Mouse (Mus musculus) bone marrow, adult 2 months (tissue): ENCODE data around the gene Glra1. TPM values are rescaled to one million over a fixed set of nuclear protein-coding genes. Genes with fewer than 3 reads are reported as not detected.

Experiments used
- H3K27ac ChIP-seq: fragments of 200-500 bp; 2 replicates; pipeline ENCODE4 v1.5.1; 2012; ENCODE audit warnings: low read depth, mild to moderate bottlenecking, control low read depth, inconsistent platforms, low read length; ENCODE audit not compliant: control insufficient read depth, poor library complexity, insufficient read depth
- H3K4me1 ChIP-seq: fragments of 200-500 bp; 2 replicates; pipeline ENCODE4 v1.6.1; 2011; ENCODE audit warnings: low read length; ENCODE audit not compliant: control insufficient read depth, insufficient read depth
- H3K4me3 ChIP-seq: fragments of 200-500 bp; replicated peaks from 2 replicates; pipeline ENCODE3; 2011; ENCODE audit warnings: mild to moderate bottlenecking, low read depth, low read length, control low read depth; ENCODE audit not compliant: control insufficient read depth
- CTCF ChIP-seq: fragments of 200-500 bp; IDR thresholded peaks from 2 replicates; pipeline ENCODE4 v1.5.1; 2011; ENCODE audit warnings: low read length, control low read depth; ENCODE audit not compliant: control insufficient read depth, insufficient read depth
- POLR2A ChIP-seq: fragments of 200-500 bp; IDR thresholded peaks from 2 replicates; pipeline ENCODE4 v1.6.1; 2011; ENCODE audit warnings: low read depth, mild to moderate bottlenecking, control low read depth, low read length, borderline replicate concordance; ENCODE audit not compliant: control insufficient read depth
- WGBS: fragments of 180-500 bp; shearing (Covaris S2); methylation state at CpG from one replicate; pipeline ENCODE4 v1.1.7; 2018; 5-methylcytosine and 5-hydroxymethylcytosine counted together
- polyA plus RNA-seq: library from polyadenylated mRNA; stranded (reverse); fragments of >200 nt; gene quantifications from 2 replicates; pipeline ENCODE4 v1.2.4, GENCODE M21; 2011; ENCODE audit warnings: low replicate concordance; ENCODE audit not compliant: missing spikeins, insufficient read depth, insufficient read length

Gene Glra1
- polyA plus RNA-seq, 1 experiment: not detected

GRCm38 (mm10) chr11:55501955-55502531 is 106.0 kb downstream of the Glra1 start:
- 81% methylated on average over 8 of the region's 8 CpGs for WGBS
- no peak overlapping the region for H3K4me3 ChIP-seq
- TF ChIP-seq POLR2A (no peak), CTCF (no peak)
- no peak overlapping the region for H3K27ac ChIP-seq
- peaks cover 3% of the 10 kb centered on the region; the same call in 1 of the 2 replicates for H3K4me1 ChIP-seq

- WGBS: 65% methylated on average over 5 of the region's 5 CpGs
- H3K27ac ChIP-seq: no peak overlapping the region
- H3K4me3 ChIP-seq: no peak overlapping the region
- no peak for TF ChIP-seq POLR2A
- TF ChIP-seq CTCF: peak; percentile 70
- no peaks in the 10 kb centered on the region; the same call in 1 of the 2 replicates for H3K4me1 ChIP-seq
Measured at GRCm38 (mm10) chr11:55497885-55498284, 110.1 kb downstream of the Glra1 start.

GRCm38 (mm10) chr11:55496158-55496557 is 111.8 kb downstream of the Glra1 start:
- H3K4me3 ChIP-seq: no peak overlapping the region
- TF ChIP-seq CTCF (no peak), POLR2A (no peak)
- H3K4me1 ChIP-seq: no peaks in the 10 kb centered on the region; the same call in 1 of the 2 replicates
- H3K27ac ChIP-seq: no peak overlapping the region
- WGBS: 94% methylated on average over 6 of the region's 6 CpGs

- 93% methylated on average over 7 of the region's 7 CpGs for WGBS
- TF ChIP-seq POLR2A (no peak), CTCF (no peak)
- Histone ChIP-seq H3K27ac (no peak overlapping the region), H3K4me1 (peaks cover 3% of the 10 kb centered on the region), H3K4me3 (no peak overlapping the region)
Measured at GRCm38 (mm10) chr11:55485443-55485842, 122.6 kb downstream of the Glra1 start.

GRCm38 (mm10) chr11:55473219-55473618 is 134.8 kb downstream of the Glra1 start:
- TF ChIP-seq CTCF (no peak), POLR2A (no peak)
- no peak overlapping the region for H3K27ac ChIP-seq
- H3K4me1 ChIP-seq: peaks cover 2% of the 10 kb centered on the region; the same call in 1 of the 2 replicates
- no peak overlapping the region for H3K4me3 ChIP-seq
- 45% methylated on average over 3 of the region's 3 CpGs for WGBS

- TF ChIP-seq POLR2A (no peak), CTCF (no peak)
- Histone ChIP-seq H3K4me3 (no peak overlapping the region), H3K27ac (no peak overlapping the region), H3K4me1 (peaks cover 3% of the 10 kb centered on the region; the same call in 1 of the 2 replicates)
- WGBS: 59% methylated on average over 7 of the region's 7 CpGs
Measured at GRCm38 (mm10) chr11:55471467-55471866, 136.5 kb downstream of the Glra1 start.

- no peak overlapping the region for H3K27ac ChIP-seq
Measured at GRCm38 (mm10) chr11:55470761-55471160, 137.2 kb downstream of the Glra1 start.

GRCm38 (mm10) chr11:55469923-55470691 is 137.9 kb downstream of the Glra1 start:
- Histone ChIP-seq H3K4me3 (peak overlapping the region; percentile 78), H3K27ac (peak overlapping the region; percentile 48; the same call in 1 of the 2 replicates), H3K4me1 (peaks cover 3% of the 10 kb centered on the region; the same call in 1 of the 2 replicates)
- under 1% methylated on average over 46 of the region's 46 CpGs for WGBS
- no peak for TF ChIP-seq POLR2A
- no peak for TF ChIP-seq CTCF

More at GRCm38 (mm10) chr11:55470761-55471160, 137.2 kb downstream of the Glra1 start:
- 11% methylated on average over 8 of the region's 8 CpGs for WGBS
- Histone ChIP-seq H3K4me1 (peaks cover 3% of the 10 kb centered on the region; the same call in 1 of the 2 replicates), H3K4me3 (peak overlapping the region; percentile 61)
- TF ChIP-seq CTCF (no peak), POLR2A (no peak)
